Mouse (Mus musculus): ENCODE data around the gene Plekha1. TPM values are rescaled to one million over a fixed set of nuclear protein-coding genes. Genes with fewer than 3 reads are reported as not detected.

The Plekha1 gene
- polyA plus RNA-seq, 1 experiment from 2014 or later: 15.7 TPM

DNA sequence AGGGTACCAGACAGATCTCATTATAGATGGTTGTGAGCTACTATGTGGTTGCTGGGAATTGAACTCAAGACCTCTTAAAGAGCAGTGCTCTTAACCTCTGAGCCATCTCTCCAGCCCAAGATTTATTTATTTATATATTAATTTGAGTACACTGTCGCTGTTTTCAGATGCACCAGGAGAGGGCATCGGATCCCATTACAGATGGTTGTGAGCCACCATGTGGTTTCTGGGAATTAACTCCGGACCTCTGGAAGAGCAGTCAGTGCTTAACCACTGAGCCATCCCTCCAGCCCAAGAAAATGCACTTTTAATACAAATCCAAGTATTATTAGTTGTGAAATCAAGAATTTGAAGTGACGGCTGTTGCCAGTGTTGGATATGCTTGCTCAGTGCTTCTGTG, 32.8 kb downstream of the Plekha1 start:
- Histone ChIP-seq H3K4me2 (ENCODE audit: low read depth, low read length) (no peak overlapping the region), H3K4me3 (ENCODE audit: low read depth, low read length) (no peak overlapping the region), H3K4me1 (ENCODE audit: control insufficient read depth, low read depth, low read length) (no peaks in the 10 kb centered on the region), H3K27me3 (ENCODE audit: control insufficient read depth, insufficient read depth, low read depth, low read length) (no peaks in the 10 kb centered on the region), H3K9ac (ENCODE audit: low read depth, low read length) (no peak overlapping the region), H3K9me3 (replicated peaks; ENCODE audit: control insufficient read depth, low read length) (no peaks in the 10 kb centered on the region), H3K36me3 (ENCODE audit: control insufficient read depth, insufficient read depth) (no peaks in the 10 kb centered on the region), H3K27ac (ENCODE audit: low read length) (no peak overlapping the region)
- ATAC-seq (ENCODE audit: low read depth): no peak
- 72% methylated on average over 4 of the region's 4 CpGs for WGBS (ENCODE audit: insufficient replicate concordance)

DNA sequence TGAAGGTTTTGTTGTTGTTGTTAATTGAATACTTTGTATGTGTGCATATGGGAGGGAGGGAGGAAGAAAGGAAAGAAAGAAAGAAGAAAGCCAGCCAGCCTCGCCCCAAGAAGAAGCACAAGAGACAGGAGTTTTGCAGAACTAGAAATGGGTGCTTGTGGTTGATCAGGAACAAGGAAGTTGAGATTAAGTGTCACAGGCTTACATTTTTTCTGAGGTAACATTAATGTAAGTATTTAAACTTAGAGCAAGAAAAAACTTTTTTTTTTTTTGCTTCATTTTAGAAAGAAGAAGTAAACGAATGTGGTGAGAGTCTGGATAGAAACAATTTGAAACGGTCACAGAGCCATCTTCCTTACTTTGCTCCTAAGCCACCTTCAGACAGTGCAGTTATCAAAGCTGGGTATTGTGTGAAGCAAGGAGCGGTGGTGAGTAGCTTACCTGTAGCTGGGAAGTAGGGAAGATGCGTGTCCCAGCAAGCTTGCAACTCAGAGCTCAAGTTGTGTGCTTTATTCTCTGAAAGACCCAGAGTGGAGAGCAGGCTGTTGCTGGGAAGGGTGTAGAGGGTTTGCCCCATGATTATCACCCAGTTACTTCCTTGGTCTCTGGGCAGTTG, 34.8 kb downstream of the Plekha1 start:
- H3K36me3 ChIP-seq (ENCODE audit: control insufficient read depth, insufficient read depth): no peaks in the 10 kb centered on the region
- no peaks in the 10 kb centered on the region for H3K9me3 ChIP-seq (replicated peaks; ENCODE audit: control insufficient read depth, low read length)
- no peak overlapping the region for H3K27ac ChIP-seq (ENCODE audit: low read length)
- H3K27me3 ChIP-seq (ENCODE audit: control insufficient read depth, insufficient read depth, low read depth, low read length): no peaks in the 10 kb centered on the region
- H3K4me2 ChIP-seq (ENCODE audit: low read depth, low read length): no peak overlapping the region
- H3K9ac ChIP-seq (ENCODE audit: low read depth, low read length): no peak overlapping the region
- no peaks in the 10 kb centered on the region for H3K4me1 ChIP-seq (ENCODE audit: control insufficient read depth, low read depth, low read length)
- no peak for ATAC-seq (ENCODE audit: low read depth)
- no peak overlapping the region for H3K4me3 ChIP-seq (ENCODE audit: low read depth, low read length)
- 44% methylated on average over 5 of the region's 5 CpGs for WGBS (ENCODE audit: insufficient replicate concordance)

DNA sequence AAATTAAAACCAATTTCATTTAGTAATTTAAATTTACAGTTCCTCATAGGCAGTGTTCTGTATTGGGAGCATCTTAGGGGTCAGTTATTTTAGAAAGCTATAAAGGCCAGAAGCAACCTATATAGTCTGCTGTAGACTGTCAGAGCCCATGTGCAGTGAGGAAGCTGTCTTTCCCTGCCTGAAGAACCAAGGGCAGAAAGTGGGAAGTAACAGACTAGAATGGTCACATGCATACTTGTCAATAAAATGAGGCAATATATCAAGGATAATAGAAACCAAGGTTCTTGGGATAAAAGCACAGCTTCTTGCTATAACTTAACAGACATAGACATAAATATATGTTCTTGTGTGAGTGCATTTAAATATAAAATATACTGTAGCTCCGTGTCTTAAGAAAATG, 37.4 kb downstream of the Plekha1 start:
- no peak for ATAC-seq (ENCODE audit: low read depth)
- H3K4me1 ChIP-seq (ENCODE audit: control insufficient read depth, low read depth, low read length): no peaks in the 10 kb centered on the region
- H3K9ac ChIP-seq (ENCODE audit: low read depth, low read length): no peak overlapping the region
- no peaks in the 10 kb centered on the region for H3K9me3 ChIP-seq (replicated peaks; ENCODE audit: control insufficient read depth, low read length)
- H3K4me3 ChIP-seq (ENCODE audit: low read depth, low read length): no peak overlapping the region
- H3K27ac ChIP-seq (ENCODE audit: low read length): no peak overlapping the region
- WGBS (ENCODE audit: insufficient replicate concordance): 61% methylated on average over 1 of the region's 1 CpGs
- no peaks in the 10 kb centered on the region for H3K27me3 ChIP-seq (ENCODE audit: control insufficient read depth, insufficient read depth, low read depth, low read length)
- no peak overlapping the region for H3K4me2 ChIP-seq (ENCODE audit: low read depth, low read length)
- H3K36me3 ChIP-seq (ENCODE audit: control insufficient read depth, insufficient read depth): no peaks in the 10 kb centered on the region

DNA sequence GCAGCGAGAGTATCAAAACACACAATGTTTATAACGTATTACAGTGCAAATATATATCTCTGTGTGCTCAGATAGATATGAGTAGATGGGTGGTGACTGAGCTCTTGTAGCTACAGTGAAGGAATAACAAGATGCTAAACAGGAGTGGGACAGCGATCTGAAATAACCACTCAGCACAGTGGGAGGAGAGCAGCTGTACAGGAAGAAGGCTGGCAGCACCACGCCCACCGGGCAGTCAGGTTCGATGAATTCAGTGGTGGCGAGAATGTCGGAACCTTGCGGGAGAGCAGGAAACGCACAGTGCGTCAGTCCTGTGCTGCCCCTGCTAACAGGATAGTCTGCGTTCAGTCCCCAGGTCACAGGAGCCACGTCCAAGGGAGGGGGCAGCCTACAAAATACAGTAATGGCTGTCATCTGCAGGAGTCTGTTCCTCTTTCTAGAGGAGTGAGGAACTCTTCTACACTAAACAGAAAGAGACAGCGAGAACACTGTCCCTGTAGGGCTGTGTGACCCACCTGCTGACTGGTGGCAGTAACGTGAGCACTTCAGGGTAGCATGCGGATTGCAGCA, 38.0 kb downstream of the Plekha1 start:
- no peak overlapping the region for H3K27ac ChIP-seq (ENCODE audit: low read length)
- 49% methylated on average over 16 of the region's 16 CpGs for WGBS (ENCODE audit: insufficient replicate concordance)
- no peak overlapping the region; the same call in 1 of the 2 replicates for H3K4me3 ChIP-seq (ENCODE audit: low read depth, low read length)
- 0 out of 2 replicates have a peak, but pooled peaks have one; percentile 11 for ATAC-seq (ENCODE audit: low read depth)
- no peaks in the 10 kb centered on the region for H3K36me3 ChIP-seq (ENCODE audit: control insufficient read depth, insufficient read depth)
- no peak overlapping the region for H3K4me2 ChIP-seq (ENCODE audit: low read depth, low read length)
- no peaks in the 10 kb centered on the region for H3K9me3 ChIP-seq (replicated peaks; ENCODE audit: control insufficient read depth, low read length)
- no peak overlapping the region for H3K9ac ChIP-seq (ENCODE audit: low read depth, low read length)
- no peaks in the 10 kb centered on the region for H3K27me3 ChIP-seq (ENCODE audit: control insufficient read depth, insufficient read depth, low read depth, low read length)
- H3K4me1 ChIP-seq (ENCODE audit: control insufficient read depth, low read depth, low read length): no peaks in the 10 kb centered on the region

DNA sequence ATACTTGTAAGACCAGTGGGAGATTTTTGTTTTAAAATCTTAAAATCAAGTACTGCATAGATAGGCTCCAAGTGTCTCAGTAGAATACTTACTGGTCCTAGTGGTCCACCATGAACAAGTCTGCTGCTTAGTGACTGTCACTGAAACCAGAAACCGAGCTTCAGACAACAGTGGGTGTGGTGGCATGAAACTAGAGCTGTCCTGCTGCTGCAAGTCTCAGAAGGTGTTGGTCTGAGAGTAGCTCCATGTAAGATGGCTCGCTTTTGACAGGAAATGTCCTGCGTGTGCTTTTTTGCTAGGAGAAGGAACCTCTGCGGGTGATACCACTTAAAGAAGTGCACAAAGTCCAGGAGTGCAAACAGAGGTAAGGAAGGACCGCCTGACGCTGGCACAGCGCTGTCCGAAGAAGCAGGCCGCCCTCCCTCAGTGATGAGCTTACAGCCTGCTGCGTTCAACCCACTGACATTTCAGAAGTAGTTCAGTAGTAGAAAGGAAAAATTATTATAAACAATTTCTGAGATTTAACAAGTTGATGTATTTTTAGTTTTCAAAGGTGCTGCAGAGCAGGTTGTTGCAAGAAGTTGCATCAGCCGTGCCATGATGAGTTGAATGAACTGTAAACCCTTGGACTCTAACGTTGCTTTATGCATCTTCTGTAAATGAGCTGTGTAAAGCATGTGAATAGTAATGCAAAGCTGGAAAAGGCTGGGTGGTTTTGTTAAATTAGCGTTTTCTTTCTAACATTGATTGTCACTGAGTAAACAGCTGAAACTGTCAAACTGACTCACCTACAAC, 39.2 kb downstream of the Plekha1 start:
- 73% methylated on average over 13 of the region's 13 CpGs for WGBS (ENCODE audit: insufficient replicate concordance)

DNA sequence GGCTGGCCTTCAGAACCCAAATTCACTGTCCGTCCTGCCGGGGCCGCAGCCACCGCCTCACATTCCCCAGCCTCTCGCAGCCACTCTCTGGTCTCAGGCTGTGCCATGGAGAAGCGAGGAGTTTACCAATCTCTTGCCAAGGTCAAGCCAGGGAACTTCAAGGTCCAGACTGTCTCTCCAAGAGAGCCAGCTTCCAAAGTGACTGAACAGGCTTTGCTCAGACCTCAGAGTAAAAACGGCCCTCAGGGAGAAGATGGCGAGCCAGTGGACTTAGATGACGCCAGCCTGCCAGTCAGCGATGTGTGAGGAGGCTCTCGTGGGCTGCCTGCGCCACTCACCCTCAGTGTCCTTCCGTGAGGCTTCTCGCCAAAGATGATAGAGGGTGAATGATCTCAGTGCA, 45.3 kb downstream of the Plekha1 start:
- Histone ChIP-seq H3K4me3 (ENCODE audit: low read depth, low read length) (no peak overlapping the region), H3K4me2 (ENCODE audit: low read depth, low read length) (no peak overlapping the region), H3K27ac (ENCODE audit: low read length) (no peak overlapping the region), H3K4me1 (ENCODE audit: control insufficient read depth, low read depth, low read length) (no peaks in the 10 kb centered on the region), H3K27me3 (ENCODE audit: control insufficient read depth, insufficient read depth, low read depth, low read length) (no peaks in the 10 kb centered on the region), H3K36me3 (ENCODE audit: control insufficient read depth, insufficient read depth) (no peaks in the 10 kb centered on the region; the same call in 1 of the 2 replicates), H3K9ac (ENCODE audit: low read depth, low read length) (no peak overlapping the region), H3K9me3 (replicated peaks; ENCODE audit: control insufficient read depth, low read length) (no peaks in the 10 kb centered on the region)
- 78% methylated on average over 14 of the region's 14 CpGs for WGBS (ENCODE audit: insufficient replicate concordance)
- ATAC-seq (ENCODE audit: low read depth): no peak

More for the DNA sequence above, 39.2 kb downstream of the Plekha1 start:
- Histone ChIP-seq H3K9me3 (replicated peaks; ENCODE audit: control insufficient read depth, low read length) (no peaks in the 10 kb centered on the region), H3K4me2 (ENCODE audit: low read depth, low read length) (no peak overlapping the region), H3K4me1 (ENCODE audit: control insufficient read depth, low read depth, low read length) (no peaks in the 10 kb centered on the region), H3K27me3 (ENCODE audit: control insufficient read depth, insufficient read depth, low read depth, low read length) (no peaks in the 10 kb centered on the region), H3K36me3 (ENCODE audit: control insufficient read depth, insufficient read depth) (no peaks in the 10 kb centered on the region; the same call in 1 of the 2 replicates), H3K4me3 (ENCODE audit: low read depth, low read length) (no peak overlapping the region), H3K27ac (ENCODE audit: low read length) (no peak overlapping the region), H3K9ac (ENCODE audit: low read depth, low read length) (no peak overlapping the region)
- ATAC-seq (ENCODE audit: low read depth): no peak

DNA sequence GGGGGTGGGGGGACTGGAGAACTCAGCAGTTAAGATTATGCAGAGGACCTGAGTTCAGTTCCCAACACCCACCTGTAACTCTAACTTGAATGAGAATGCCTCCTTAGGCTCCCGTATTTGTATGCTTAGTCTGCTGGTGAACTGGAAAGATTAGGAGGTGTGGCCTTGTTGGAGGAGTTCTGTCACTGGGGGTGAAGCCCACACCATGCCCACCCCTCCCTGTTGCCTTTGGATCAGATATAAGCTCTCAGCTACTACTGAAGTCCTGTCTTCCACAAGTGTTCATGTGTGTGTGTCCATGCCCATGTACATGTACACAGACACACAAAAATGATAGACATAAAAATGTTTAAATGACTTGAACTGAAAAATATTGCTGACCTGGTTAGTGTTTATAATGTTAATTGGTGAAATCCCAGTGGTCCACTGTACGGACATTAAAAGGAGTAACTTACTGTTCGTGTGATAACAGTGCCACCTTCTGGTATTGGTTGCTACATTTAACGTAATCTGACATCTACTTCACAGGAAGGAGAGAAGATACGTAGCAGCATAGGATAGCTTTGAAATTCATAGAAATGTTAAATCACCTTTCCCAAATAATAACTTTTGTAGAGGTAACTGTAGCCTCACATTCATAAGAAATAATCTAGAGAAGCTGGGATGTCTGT, 49.3 kb downstream of the Plekha1 start:
- Histone ChIP-seq H3K36me3 (ENCODE audit: control insufficient read depth, insufficient read depth) (no peaks in the 10 kb centered on the region), H3K4me1 (ENCODE audit: control insufficient read depth, low read depth, low read length) (no peaks in the 10 kb centered on the region), H3K9me3 (replicated peaks; ENCODE audit: control insufficient read depth, low read length) (no peaks in the 10 kb centered on the region), H3K27me3 (ENCODE audit: control insufficient read depth, insufficient read depth, low read depth, low read length) (no peaks in the 10 kb centered on the region), H3K9ac (ENCODE audit: low read depth, low read length) (no peak overlapping the region), H3K4me2 (ENCODE audit: low read depth, low read length) (no peak overlapping the region), H3K4me3 (ENCODE audit: low read depth, low read length) (no peak overlapping the region), H3K27ac (ENCODE audit: low read length) (no peak overlapping the region)
- WGBS (ENCODE audit: insufficient replicate concordance): 41% methylated on average over 5 of the region's 5 CpGs
- no peak for ATAC-seq (ENCODE audit: low read depth)

DNA sequence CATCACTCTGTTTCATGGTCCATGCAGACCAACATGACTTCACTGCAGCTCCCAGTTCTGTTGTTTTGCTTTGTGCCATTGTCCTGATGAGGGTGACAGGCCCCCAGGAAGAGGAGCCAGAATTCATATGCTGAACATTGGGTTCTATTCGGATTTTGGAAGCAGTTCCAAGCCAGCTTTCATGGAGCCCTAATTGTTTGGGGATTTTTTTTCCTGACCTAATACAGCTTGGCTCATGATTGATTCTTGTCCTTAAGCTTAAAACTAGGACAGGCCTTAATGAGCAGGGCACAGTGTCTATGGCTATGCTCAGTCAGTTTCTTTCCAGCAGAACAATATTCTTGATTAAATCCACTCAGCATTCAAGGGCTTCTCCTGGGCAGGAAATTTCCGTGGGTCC, 52.7 kb downstream of the Plekha1 start:
- H3K4me3 ChIP-seq (ENCODE audit: low read depth, low read length): no peak overlapping the region
- H3K27me3 ChIP-seq (ENCODE audit: control insufficient read depth, insufficient read depth, low read depth, low read length): no peaks in the 10 kb centered on the region
- no peaks in the 10 kb centered on the region for H3K9me3 ChIP-seq (replicated peaks; ENCODE audit: control insufficient read depth, low read length)
- H3K27ac ChIP-seq (ENCODE audit: low read length): no peak overlapping the region
- no peak overlapping the region for H3K9ac ChIP-seq (ENCODE audit: low read depth, low read length)
- no peak overlapping the region for H3K4me2 ChIP-seq (ENCODE audit: low read depth, low read length)
- no peaks in the 10 kb centered on the region for H3K36me3 ChIP-seq (ENCODE audit: control insufficient read depth, insufficient read depth)
- WGBS (ENCODE audit: insufficient replicate concordance): 32% methylated on average over 2 of the region's 2 CpGs
- ATAC-seq (ENCODE audit: low read depth): no peak
- H3K4me1 ChIP-seq (ENCODE audit: control insufficient read depth, low read depth, low read length): no peaks in the 10 kb centered on the region

Data from liver, embryonic 16.5 days (tissue).